12 mouse cellular contexts compared by ENCODE assay signal in the genomic region with DNA sequence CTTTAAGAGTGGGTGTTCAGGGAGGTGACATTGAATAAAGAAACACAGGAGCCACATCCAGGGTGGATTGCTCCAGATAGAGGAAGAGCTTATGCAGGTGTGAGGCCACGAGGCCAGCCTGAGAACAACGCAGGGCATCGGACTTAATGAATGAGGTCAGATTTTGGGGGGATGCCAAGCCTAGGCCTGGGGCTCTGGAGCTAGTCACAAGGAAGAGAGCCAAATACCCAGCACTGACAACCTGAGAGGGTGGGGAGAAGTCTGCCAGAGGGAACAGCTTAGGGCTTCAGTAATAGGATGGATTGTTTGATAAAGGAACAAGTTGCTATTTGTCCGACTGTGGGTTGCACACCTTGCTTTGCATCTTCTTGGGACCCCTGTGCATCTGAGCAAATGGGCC.
DNase-seq lines count a peak whose midpoint lies in the region; ATAC-seq and TF ChIP-seq lines count a peak whose summit lies in the region.
"Had no signal": no experiment of that assay in that cellular context is flagged by ENCODE, and none has a peak within 500 bp of the region (broad histone marks: within the 10 kb centered on the region; RNA-seq: fewer than 3 reads in every experiment).

No protein-coding gene starts in this region.

- H3K36me3 ChIP-seq in forebrain, embryonic 14.5 days (ENCODE audit: control insufficient read depth, insufficient read depth, low read length) = no peaks in the 10 kb centered on the region
- H3K36me3 ChIP-seq in forebrain, postnatal 0 days (ENCODE audit: insufficient read depth) = no peaks in the 10 kb centered on the region
- H3K36me3 ChIP-seq in limb, embryonic 15.5 days = no peaks in the 10 kb centered on the region
- H3K36me3 ChIP-seq in neural tube, embryonic 15.5 days = no peaks in the 10 kb centered on the region

- H3K27me3 ChIP-seq in forebrain, embryonic 14.5 days (replicated peaks; ENCODE audit: control insufficient read depth, insufficient read depth, low read length) = 0 out of 2 replicates have a peak, but pooled peaks cover 3% of the 10 kb centered on the region
- H3K27me3 ChIP-seq in forebrain, postnatal 0 days (ENCODE audit: insufficient read depth, low read length) = no peaks in the 10 kb centered on the region
- H3K27me3 ChIP-seq in limb, embryonic 15.5 days = no peaks in the 10 kb centered on the region
- 0 out of 2 replicates have a peak, but pooled peaks cover 12% of the 10 kb centered on the region for H3K27me3 ChIP-seq in neural tube, embryonic 15.5 days (replicated peaks)

- H3K4me3 ChIP-seq in forebrain, embryonic 14.5 days (ENCODE audit: low read depth, low read length) = no peak overlapping the region
- no peak overlapping the region for H3K4me3 ChIP-seq in forebrain, postnatal 0 days (ENCODE audit: low read depth, low read length)
- no peak overlapping the region for H3K4me3 ChIP-seq in limb, embryonic 15.5 days
- H3K4me3 ChIP-seq in neural tube, embryonic 15.5 days (replicated peaks) = no peak overlapping the region
- H3K4me3 ChIP-seq: myocyte had no signal

- peak; percentile 84 for DNase-seq in forebrain, embryonic 14.5 days (ENCODE audit: low spot score)
- DNase-seq in forebrain, postnatal 0 days = no peak
- DNase-seq in left cerebral cortex, postnatal 4 days = peak; percentile 78
- DNase-seq in left cerebral cortex, adult 18-20 months (ENCODE audit: low spot score in 2 of 2) = no peak
- DNase-seq in cerebellum, adult 11-12 months = peak; percentile 43
- DNase-seq in right cerebral cortex, postnatal 4 days = no peak
- DNase-seq: adrenal gland, adult 8-10 months; kidney, adult 9 months; liver, postnatal 0 days had no signal

- H3K4me1 ChIP-seq in forebrain, embryonic 14.5 days (ENCODE audit: control insufficient read depth, insufficient read depth, low read length) = peaks cover 16% of the 10 kb centered on the region
- H3K4me1 ChIP-seq in forebrain, postnatal 0 days (ENCODE audit: insufficient read depth) = 0 out of 2 replicates have a peak, but pooled peaks cover 3% of the 10 kb centered on the region
- peaks cover 17% of the 10 kb centered on the region for H3K4me1 ChIP-seq in limb, embryonic 15.5 days
- peaks cover 11% of the 10 kb centered on the region; the same call in 1 of the 2 replicates for H3K4me1 ChIP-seq in neural tube, embryonic 15.5 days

- peak; percentile 76 for ATAC-seq in forebrain, embryonic 14.5 days
- ATAC-seq in forebrain, postnatal 0 days = no peak
- ATAC-seq in limb, embryonic 15.5 days (ENCODE audit: insufficient number of reproducible peaks, low FRiP score, low TSS enrichment, low read depth) = no peak
- no peak for ATAC-seq in neural tube, embryonic 15.5 days (ENCODE audit: low FRiP score)
- ATAC-seq: liver, postnatal 0 days had no signal

- intact Hi-C loops in left cerebral cortex, postnatal 4 days (cut with DNase I) = no loop called here

- TF ChIP-seq CTCF in forebrain, postnatal 0 days (IDR thresholded peaks at IDR 0.05; ENCODE audit: low read depth) = no peak

- H3K4me2 ChIP-seq in forebrain, embryonic 14.5 days (ENCODE audit: low read length) = no peak overlapping the region
- no peak overlapping the region for H3K4me2 ChIP-seq in forebrain, postnatal 0 days (ENCODE audit: low read depth)
- no peak overlapping the region for H3K4me2 ChIP-seq in limb, embryonic 15.5 days
- H3K4me2 ChIP-seq in neural tube, embryonic 15.5 days = no peak overlapping the region

- 0 out of 2 replicates have a peak overlapping the region, but pooled peaks have one; percentile 21 for H3K27ac ChIP-seq in forebrain, embryonic 14.5 days (ENCODE audit: low read depth, low read length)
- no peak overlapping the region for H3K27ac ChIP-seq in forebrain, postnatal 0 days (ENCODE audit: low read depth, low read length)
- H3K27ac ChIP-seq in limb, embryonic 15.5 days = peak overlapping the region; percentile 57
- H3K27ac ChIP-seq in neural tube, embryonic 15.5 days (replicated peaks) = no peak overlapping the region

- 9% methylated on average over 4 of the region's 4 CpGs for WGBS in forebrain, embryonic 14.5 days
- WGBS in forebrain, postnatal 0 days = 16% methylated on average over 4 of the region's 4 CpGs
- WGBS in limb, embryonic 15.5 days = 26% methylated on average over 4 of the region's 4 CpGs
- WGBS in neural tube, embryonic 15.5 days = 41% methylated on average over 4 of the region's 4 CpGs

- H3K9ac ChIP-seq in forebrain, embryonic 14.5 days (ENCODE audit: low read length) = no peak overlapping the region; the same call in 1 of the 2 replicates
- no peak overlapping the region for H3K9ac ChIP-seq in forebrain, postnatal 0 days
- H3K9ac ChIP-seq in limb, embryonic 15.5 days = no peak overlapping the region
- H3K9ac ChIP-seq in neural tube, embryonic 15.5 days (replicated peaks) = no peak overlapping the region
- H3K9ac ChIP-seq: liver, postnatal 0 days had no signal

- no peaks in the 10 kb centered on the region for H3K9me3 ChIP-seq in forebrain, embryonic 14.5 days (replicated peaks; ENCODE audit: control insufficient read depth, low read length)
- no peaks in the 10 kb centered on the region for H3K9me3 ChIP-seq in forebrain, postnatal 0 days (ENCODE audit: low read length)
- H3K9me3 ChIP-seq in limb, embryonic 15.5 days = no peaks in the 10 kb centered on the region
- H3K9me3 ChIP-seq in neural tube, embryonic 15.5 days (replicated peaks) = no peaks in the 10 kb centered on the region

Comparison
In these comparisons a context has a peak if more than half of its experiments do, and no peak if none do; other contexts are left out.
1. DNase-seq: peak in forebrain, embryonic 14.5 days (single experiment), left cerebral cortex, postnatal 4 days (single experiment) and cerebellum, adult 11-12 months (single experiment); none in forebrain, postnatal 0 days (single experiment), left cerebral cortex, adult 18-20 months (0 of 2) and right cerebral cortex, postnatal 4 days (single experiment).
2. H3K27ac ChIP-seq: peak in forebrain, embryonic 14.5 days (single experiment) and limb, embryonic 15.5 days (single experiment); none in forebrain, postnatal 0 days (single experiment) and neural tube, embryonic 15.5 days (single experiment).